Mouse (Mus musculus): ENCODE data around the gene Nuak1.
"Not testable (repeated sequence)": the region's sequence is repeated elsewhere in the genome, so short reads cannot be mapped to it uniquely, and the experiment has no call there.

The Nuak1 gene

GRCm38 (mm10) chr10:84440541-84441433, at the start of gene Nuak1:
Nuak1 (minus strand) TSS chr10:84440597.
- peak; percentile 95 to 96 for DNase-seq

- no peak for DNase-seq
Measured at GRCm38 (mm10) chr10:84490115-84490514, 49.7 kb upstream of the Nuak1 start.

- peak; percentile 73 to 81 for DNase-seq
Measured at GRCm38 (mm10) chr10:84488315-84488714, 47.9 kb upstream of the Nuak1 start.

GRCm38 (mm10) chr10:84484661-84485060, 44.3 kb upstream of the Nuak1 start:
- DNase-seq: no peak

- DNase-seq: no peak
Measured at GRCm38 (mm10) chr10:84483553-84483952, 43.2 kb upstream of the Nuak1 start.

DNA sequence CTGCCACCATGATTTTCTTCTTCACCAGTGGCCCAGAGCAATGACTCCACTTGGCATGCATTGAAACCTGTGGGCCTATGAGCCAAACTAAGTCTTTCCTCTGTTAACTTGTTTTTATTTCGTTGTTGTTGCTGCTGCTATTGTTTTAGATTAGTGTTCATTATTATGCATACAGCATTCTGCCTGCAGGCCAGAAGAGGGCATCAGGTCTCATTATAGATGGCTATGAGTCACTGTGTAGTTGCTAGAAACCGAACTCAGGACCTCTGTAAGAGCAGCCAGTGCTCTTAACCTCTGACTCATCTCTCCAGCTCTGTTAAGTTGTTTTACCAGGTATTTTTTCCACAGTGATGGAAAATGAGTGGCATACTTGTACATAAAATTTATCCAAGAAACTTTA, 42.7 kb upstream of the Nuak1 start:
- DNase-seq: no peak

DNA sequence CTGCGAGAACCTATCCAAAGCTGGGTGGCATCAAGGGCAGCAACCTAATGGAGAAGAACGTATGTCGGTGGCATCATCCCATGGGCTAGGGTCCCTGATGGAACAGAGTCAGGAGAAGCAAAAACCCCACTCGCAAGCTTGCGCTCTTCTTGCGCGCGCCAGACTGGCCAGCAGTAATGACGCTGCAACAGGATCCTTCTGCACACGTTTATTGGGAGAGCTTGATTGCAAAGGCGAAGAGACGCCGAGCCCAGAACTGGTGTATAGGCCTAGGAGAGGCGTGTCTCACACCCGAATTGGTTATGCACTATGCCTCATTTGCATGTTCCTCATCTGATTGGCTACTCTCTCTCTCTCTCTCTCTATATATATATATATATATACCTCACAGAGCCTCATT, 42.0 kb upstream of the Nuak1 start:
- DNase-seq: not testable (repeated sequence)

DNA sequence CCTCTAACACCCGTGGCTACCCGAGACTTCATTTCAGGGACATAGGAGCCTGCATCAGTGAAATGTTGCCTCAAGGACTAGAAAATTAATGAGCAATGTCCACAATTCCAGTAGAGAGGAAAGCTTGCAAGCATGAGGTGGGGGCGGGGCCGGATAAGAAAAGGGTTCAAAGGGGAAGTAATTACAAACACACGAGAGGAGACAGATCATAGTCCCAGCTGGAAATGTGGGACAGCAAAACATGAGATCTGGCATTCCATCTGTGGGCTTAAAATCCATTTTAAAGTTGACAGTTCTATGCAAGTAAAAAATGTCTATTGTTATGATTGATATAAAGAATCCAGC, 40.9 kb upstream of the Nuak1 start:
- DNase-seq: peak in 1 of 2 experiments; percentile 57

GRCm38 (mm10) chr10:84480667-84481326, 40.4 kb upstream of the Nuak1 start:
- peak; percentile 53 to 74 for DNase-seq

DNA sequence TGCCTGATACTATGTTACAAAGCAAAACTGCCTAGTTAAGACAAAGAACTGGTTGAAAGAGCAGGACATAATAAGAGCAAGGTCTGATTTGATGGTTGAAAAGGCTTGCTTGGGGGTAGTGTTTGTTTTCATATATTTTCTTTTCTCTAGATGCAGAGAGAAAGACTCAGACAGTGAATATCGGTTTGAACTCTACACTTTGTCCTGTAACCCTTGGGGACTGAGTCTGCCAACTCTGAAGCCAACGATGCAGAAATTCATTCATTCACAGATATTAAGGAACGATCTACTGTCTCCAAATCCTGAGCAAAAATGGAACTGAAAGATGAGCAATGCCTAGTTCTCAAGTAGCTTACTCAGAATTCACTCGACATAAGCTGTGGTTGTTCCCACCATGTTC, 39.7 kb upstream of the Nuak1 start:
- DNase-seq: peak in 1 of 2 experiments; percentile 11

DNA sequence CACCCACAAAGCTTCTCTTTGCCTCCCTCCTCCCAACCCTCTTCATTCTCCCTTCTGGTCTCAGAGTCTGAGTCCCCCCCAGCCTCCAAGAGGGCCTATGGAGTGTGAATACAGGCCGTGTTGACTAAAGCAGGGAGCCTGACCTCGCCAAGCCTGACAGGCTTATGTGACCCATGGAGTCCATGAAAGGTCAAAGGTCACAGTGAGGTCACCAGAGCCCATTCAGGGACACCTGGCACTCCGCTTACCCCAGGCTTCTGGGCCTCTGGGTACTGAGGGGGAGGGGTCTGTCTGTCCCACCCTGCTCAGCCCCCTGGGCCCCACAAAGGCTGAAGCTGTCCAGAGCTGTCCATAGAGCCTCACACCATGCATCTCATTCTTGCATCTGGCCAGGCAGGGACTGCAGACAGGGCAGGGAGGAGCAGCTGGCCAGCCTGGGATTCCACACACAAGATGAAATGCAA, 37.2 kb upstream of the Nuak1 start:
- DNase-seq: no peak

GRCm38 (mm10) chr10:84477045-84477612, 36.7 kb upstream of the Nuak1 start:
- DNase-seq: no peak

GRCm38 (mm10) chr10:84467555-84468164, 27.3 kb upstream of the Nuak1 start:
- no peak for DNase-seq

GRCm38 (mm10) chr10:84465511-84465910, 25.1 kb upstream of the Nuak1 start:
- DNase-seq: no peak

DNA sequence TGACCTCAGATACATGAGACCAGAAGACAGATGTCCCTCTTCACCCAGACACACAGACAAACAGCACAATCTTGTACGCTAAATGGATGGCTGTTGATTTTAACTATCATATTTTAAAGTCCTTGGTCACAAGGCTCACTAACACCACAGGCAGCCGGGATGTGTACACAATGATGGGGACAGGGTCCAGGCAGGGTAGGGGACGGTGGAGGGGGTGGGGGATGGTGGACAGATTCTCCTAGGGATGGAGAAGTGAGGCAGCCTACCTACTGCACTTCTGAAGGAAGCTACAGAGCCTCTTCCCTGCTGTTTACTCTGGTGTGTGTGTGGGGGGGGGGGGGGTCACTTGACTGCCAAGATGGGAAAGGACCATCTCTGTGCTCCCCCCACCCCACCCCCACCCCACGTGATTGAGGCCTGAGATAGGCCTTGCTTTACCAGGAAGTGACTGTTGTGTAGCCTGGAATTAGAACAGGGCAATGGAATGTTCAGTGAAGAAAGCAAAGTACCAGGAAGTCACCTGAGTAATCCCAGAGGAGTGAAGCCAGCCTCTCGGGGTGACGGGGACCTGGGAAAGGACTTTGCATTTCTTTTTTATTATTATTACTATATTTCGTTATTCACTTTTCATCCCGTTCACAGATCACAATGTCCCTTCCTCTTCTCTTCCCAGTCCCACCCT, 20.2 kb upstream of the Nuak1 start:
- no peak for DNase-seq

GRCm38 (mm10) chr10:84458094-84458493, 17.7 kb upstream of the Nuak1 start:
- peak in 1 of 2 experiments; percentile 8 for DNase-seq

GRCm38 (mm10) chr10:84457539-84457938, 17.1 kb upstream of the Nuak1 start:
- DNase-seq: peak in 1 of 2 experiments; percentile 6

GRCm38 (mm10) chr10:84456632-84457320, 16.4 kb upstream of the Nuak1 start:
- DNase-seq: peak in 1 of 2 experiments; percentile 5

DNA sequence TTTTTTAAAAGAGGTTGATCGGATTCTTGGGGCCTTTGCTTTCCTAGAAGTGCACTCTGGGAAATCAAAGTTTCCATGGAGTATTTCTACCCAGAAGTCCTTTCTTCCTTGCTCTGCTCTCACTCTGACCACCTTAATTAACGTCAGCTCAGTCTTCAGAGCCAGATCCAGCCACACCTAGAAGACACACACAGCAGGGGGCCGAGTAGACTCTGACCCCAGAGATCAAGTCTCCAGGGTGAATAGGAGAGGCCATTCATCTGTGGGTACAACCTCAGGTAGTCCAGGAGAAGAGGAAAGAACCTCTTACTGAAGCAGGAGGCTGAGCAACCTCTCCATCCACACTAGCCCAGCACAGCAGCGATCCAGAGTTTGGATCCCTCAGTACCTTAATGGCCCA, 11.5 kb upstream of the Nuak1 start:
- peak in 1 of 2 experiments; percentile 47 for DNase-seq

- peak; percentile 78 to 93 for DNase-seq
Measured at GRCm38 (mm10) chr10:84450654-84451053, 10.3 kb upstream of the Nuak1 start.

- peak in 1 of 2 experiments; percentile 30 for DNase-seq
Measured at GRCm38 (mm10) chr10:84449733-84450132, 9.3 kb upstream of the Nuak1 start.

DNA sequence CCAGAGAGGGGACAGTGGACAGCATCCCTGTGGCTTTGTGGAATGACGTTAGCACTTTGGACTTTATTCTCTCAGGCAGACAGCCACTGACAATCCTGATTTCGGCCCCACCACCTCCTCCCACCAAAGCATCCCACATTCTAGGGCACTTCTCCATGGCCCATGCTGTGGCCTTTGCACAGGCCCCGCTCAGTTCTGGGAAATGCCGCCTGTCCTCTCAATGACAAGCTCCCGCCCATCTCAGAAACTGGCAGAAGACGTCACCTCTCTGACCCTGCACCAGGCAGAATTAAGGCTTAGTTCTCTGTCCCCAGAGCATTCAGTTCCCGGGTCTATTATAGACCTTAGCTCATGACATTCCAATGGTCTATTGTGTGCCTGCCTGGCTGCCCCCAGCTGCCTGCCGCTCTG, 7.0 kb upstream of the Nuak1 start:
- peak in 1 of 2 experiments; percentile 56 for DNase-seq
